Mouse (Mus musculus): ENCODE measurements around the gene Snap47.

DNA sequence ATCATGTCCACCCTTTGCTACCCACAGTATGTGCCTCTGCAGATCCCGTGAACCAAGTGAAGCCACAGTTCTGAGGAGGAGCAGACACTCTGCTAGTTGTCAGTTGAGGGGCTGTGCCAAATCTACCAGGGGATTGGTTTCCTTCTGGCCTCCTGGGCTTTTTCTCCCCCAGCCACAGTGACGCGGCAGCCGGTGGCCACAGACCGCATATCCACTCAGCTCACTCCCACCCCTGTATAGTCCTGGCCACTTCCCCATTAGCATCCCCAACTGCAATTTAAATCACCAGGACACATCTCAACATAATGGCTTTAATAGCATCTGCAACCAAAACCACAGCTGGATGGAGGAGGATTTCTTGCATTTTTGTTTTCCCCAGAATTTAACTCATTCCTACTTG lies 32.3 kb downstream of the Snap47 start:
- TF ChIP-seq CTCF (IDR thresholded peaks at IDR 0.05; ENCODE audit: control insufficient read depth, insufficient read depth, low read length) (no peak), POLR2A (IDR thresholded peaks at IDR 0.05; ENCODE audit: borderline replicate concordance, control insufficient read depth, low read depth, low read length) (0 out of 2 replicates have a peak, but pooled peaks have one; percentile 8)
